Mouse (Mus musculus) retina, adult 2 months (tissue): Measurements from ENCODE around the gene Kng1.
"Not testable (repeated sequence)": the region's sequence is repeated elsewhere in the genome, so short reads cannot be mapped to it uniquely, and the experiment has no call there.

Source experiments
- DNase-seq: peaks from one replicate; pipeline ENCODE4 v3.0.0-alpha.2; 2012; ENCODE audit warnings: low read depth, low spot score

Gene Kng1

DNA sequence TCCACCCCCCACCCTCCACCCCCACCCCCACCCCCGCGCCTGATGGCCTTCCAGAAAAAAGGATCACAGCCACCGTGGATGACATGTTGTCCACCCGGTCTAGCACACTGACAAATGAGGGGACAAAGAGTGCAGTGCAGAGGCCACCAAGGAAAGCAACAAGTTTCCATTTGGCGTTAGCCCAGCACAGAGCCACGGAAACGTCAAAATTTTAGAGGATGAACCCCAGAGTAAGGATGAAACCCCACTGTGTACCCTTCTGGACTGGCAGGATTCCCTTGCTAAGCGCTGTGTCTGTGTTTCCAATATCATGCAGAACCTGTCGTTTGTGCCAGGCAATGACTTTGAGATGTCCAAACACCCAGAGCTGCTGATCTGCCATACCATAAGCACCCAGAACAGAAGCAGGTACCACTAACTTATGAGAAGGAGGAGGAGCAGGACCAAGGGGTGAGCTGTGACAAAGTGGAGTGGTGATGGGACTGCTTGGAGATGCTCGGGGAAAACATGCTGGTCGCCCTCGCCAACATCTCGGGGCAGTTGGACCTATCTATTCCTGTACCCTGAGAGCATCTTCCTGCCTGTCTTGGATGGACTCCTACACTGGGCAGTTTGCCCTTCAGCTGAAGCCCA is 35.8 kb downstream of the Kng1 start:
- DNase-seq, result no peak

DNA sequence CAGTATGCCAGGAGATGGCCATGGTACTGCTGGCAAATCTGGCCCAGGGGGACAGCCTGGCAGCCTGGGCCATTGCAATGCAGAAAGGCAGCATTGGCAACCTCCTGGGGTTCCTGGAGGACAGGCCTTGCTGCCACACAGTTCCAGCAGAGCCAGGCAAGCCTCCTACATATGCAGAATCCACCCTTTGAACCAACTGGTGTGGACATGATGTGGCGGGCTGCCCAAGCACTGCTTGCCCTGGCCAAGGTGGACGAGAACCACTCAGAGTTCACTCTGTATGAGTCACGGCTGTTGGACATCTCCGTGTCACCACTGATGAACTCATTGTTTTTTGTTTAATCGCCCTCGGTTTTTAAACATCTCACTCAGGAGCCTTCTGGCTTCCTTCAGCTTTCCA is 36.5 kb downstream of the Kng1 start:
- no peak for DNase-seq

DNA sequence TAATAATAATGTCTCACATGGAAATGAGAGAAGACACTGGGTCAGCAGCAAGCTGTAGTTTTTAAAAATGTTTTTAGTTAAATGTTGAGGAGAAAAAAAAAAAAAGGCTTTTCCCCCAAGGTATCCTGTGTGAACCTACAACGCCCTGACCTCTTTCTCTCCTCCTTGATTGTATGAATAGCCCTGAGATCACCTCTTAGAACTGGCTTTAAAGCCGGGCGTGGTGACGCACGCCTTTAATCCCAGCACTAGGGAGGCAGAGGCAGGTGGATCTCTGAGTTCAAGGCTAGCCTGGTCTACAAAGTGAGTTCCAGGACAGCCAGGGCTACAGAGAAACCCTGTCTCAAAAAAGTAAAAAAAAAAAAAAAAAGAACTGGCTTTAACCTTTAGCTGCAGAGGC is 37.9 kb downstream of the Kng1 start:
- DNase-seq, result not testable (repeated sequence)

DNA sequence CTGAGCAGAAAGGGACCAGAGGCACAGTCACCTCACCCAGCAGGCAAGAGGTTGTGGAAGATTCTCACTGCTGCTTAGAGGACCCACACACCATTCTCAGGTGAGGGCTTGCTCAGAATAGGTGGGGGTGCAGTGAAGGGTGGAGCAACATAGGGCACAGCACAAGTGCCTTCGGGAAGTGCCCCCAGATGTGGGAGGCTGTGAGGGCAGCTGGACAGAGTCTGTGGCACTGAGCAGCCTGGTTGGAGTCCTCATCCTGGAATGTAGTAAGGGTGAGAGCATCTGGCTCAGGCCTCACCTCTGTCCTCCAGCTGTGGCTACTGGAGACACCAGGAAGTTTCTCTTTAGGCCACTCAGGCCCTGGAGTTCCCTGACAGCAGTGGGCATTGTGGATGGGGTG is 39.2 kb downstream of the Kng1 start:
- not testable (repeated sequence) for DNase-seq

DNA sequence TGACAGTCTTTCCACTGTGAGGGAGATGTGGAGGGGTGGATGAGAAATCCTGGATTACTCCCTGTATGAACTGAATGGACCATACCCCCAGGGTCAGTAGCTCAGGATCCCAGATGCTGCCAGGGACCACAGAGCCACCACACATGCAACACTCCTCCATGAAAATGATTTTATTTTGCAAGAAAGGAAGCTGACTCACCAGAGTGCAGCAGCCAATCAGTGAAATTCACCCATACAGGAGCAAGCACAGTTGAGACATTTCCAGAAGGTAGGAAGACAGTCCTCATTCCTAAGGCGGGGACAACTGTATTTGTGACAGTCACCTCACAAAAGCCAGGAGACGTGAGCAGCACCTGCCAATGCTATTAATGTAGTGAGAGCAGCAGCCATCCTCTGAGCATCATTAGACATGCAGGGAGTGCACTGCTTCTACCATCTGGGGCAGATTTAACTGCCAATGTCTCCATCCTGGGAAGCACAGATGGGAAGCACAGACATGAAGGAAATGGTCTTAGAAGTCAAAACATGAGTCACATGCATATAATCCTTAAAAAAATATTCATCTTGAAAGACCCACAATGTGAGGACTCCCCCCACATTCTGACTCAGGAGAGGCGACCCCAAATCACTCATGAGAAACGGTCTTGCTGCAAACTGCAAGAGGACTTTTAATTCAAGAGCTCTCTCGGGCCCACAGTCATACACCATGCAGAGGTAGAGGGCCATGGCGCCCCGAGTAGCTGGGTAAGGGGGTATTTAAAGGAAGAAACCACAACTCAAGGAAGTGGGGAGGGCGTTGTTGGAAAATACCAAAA is 39.8 kb downstream of the Kng1 start:
- not testable (repeated sequence) for DNase-seq

DNA sequence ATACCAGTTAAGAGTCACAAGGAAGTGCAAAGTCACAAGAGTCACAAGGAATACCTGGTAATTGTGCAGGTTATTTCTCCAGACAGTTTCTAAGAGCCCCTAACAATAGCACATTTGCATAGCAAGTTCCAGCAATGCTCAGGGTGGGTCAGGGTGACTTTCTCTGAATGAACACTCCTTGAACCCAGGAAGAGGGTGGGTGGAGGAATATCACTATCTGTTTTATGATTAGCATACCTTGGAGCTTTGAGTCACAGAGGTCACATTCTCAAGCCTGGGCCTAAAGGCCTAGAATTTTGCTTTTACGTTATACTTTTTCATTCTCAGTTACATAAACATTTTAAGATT is 40.4 kb downstream of the Kng1 start:
- not testable (repeated sequence) for DNase-seq

DNA sequence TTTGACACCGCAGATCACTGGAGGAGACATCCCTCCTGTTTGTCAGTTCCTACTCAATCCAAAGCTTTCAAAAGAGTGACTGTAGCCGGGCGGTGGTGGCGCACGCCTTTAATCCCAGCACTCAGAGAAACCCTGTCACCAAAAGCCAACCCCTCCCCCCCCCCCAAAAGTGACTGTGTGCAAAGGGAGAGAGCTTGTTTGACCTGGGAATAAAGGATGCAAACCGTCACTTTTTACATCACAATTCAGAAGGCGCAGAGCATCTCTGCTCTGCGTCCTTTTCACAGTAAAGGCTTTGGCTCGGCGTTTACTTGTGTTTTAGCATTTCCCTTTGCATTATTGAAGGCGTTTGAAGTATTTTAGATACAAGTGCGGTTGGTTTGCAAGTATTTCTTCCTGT is 42.0 kb downstream of the Kng1 start:
- DNase-seq, result no peak

DNA sequence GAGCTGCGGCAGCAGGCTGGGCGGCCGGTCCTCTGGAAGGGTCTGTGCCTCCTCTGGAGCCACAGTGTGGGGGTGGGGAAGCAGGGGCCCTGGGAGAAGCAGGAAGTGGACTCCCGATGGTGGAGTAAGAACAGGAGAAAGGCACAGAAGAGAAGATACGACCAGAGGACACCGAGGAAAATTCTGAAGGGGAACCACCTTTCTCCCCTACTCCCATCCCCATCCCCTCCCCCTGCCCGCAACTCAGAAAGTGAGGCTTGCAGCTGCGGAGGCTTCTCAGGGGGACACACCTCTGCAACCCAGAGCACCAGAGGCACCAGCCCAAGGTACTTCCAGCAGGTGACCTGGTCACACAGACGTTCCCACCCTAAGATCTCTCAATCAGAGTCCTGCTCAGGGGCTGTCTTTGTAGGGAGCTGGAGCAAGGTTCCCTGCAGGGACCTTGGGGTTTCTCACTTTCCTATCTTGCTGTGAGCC is 42.5 kb downstream of the Kng1 start:
- no peak for DNase-seq

DNA sequence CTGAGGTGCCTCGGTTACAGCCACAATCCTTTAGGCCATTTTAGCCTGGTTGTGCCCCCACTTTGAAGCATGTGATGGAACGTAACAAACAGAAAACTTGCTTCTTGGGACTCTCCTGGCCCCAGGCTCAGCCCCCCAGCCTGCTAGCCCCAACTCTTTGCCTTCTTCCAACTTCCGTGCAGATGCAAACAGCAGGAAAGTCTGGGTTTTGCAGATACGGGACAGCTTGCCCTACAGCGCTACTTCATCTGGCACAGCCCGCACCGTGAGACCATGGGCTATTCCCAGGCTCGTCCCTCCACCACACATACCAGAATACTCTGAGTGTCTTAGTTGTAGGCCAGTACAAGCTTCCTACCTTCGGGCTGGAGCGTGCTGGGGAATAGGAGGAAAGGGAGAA is 42.9 kb downstream of the Kng1 start:
- DNase-seq, result no peak

DNA sequence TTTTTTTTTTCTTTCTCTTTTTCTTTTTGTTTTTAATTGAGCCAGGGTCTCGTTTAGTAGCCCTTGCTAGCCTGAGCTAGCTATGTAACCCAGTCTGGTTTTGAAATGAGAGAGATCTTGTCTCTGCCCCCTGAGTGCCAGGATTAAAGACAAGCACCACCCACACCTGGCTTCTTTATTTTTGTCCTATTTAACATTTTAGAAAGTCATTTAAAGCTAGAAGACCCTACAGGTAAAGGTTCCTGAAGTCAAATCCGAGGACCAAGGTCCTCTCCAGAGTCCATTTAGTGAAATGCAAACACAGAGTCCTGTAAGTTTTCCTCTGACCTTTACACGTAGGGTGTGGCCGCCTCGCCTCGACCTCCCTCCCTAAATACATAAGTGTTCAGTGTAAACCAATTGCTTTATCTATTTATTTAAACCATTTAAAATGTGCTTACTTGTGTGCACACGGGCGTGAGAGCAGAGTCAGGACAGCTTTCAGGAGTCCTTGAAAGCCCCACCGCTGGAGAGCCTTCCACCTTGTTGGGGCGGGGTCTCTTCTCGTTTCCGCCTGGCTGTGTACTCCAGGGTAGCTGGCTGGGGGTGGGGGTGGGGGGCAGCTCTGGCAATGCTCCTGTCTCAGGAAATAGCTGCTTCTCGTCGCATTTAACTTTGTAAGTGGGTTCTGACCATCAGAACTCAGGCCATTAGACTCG is 44.8 kb downstream of the Kng1 start:
- no peak for DNase-seq

DNA sequence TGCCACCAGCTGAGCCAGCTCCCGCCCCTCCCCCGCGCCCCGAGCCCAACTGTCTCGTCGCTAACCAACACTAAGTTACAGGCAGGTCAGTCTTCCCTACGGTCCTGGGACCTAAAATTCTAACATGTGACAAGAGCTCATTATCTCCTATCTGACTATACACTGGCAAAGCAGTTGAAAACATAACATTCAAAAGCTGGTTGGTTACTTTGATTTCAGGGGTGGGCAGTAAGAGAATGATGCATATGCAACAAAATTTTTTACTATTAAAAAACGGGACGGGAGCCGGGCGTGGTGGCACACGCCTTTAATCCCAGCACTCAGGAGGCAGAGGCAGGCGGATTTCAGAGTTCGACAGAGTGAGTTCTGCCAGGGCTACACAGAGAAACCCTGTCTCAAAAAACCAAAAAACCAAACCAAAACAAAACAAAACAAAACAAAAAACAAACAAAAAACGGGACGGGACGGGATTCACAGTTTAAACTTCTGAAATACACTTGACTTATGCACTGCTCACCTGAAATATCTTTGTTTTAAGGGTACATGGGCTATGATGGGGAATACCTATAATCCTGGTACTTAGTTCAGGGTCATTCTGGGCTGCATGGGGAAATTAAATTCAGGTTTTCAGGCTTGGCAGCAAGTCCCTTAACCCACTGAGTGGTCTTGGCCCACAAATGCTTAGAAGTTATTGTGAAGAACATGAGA is 45.5 kb downstream of the Kng1 start:
- no peak for DNase-seq

DNA sequence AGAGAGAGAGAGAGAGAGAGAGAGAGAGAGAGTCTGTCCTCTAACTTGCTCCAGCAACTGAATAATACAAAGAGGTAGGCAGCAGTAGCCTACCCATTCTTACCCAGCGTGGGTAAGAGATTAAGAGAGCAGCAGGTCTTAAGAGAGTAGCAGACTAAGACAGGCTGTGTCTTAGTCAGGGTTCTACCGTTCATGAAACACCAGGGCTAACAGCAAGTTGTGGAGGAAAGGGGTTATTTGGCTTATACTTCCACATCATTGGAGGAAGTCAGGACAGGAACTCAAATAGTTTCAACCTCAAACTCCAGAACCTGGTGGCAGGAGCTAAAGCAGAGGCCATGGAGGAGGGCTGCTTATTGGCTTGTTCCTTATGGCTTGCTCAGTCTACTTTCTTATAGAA is 46.2 kb downstream of the Kng1 start:
- DNase-seq, result no peak

DNA sequence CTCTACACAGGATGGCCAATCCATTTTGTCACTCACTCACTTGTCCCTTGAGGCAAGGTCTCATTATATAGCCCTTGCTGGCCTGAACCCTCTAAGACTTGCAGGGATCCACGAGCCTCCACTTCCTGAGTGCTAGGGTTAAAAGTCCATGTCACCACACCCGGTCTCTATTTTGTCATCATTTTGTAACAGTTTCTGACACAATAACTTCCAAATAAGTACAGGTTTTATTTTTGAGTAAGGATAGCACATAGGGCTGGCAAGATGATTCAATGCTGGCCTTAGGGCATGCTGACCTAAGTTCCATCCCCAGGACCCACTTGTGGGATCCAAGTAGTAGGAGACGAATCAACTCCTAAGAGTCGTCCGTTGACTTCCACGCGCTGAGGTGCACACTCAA is 48.5 kb downstream of the Kng1 start:
- no peak for DNase-seq

DNA sequence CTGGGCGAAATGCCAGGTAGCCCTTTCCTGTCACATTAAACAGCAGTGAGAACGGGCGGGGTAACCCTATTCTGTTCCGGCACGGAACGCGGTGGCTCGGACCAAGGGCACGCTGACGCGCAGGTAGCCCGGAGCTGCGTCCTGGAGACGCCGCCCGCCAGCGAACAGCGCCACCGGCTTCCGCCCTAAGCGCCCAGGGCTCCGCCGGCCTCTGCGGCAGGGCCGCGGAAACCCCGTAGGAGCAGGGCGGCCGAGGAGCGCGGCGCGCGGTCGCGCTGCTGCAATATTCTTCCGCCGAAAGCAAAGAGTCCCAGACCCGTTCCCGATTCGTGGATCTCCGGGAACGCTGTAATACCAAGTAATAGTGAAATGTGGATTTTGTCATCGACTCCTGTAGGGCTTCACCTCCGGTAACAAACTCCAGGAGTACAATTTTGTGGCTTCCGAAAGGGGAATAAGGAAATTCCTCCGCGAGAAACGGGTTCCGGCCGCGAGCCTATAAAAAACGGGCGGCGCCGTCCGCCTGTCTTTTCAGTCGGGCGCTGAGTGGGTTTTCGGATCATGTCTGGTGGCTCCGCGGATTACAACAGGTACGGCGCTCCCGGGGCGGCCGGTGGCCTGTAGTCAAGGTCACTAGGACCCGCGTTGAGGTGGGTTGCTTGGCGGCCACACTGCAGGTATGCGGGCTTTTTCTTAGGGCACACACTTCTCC is 49.7 kb downstream of the Kng1 start, which contains the start of gene Eif4a2:
TSS of gene Eif4a2 (plus strand) at position 214 of the 712 bp plus-strand sequence.
- peak; percentile 94 for DNase-seq

DNA sequence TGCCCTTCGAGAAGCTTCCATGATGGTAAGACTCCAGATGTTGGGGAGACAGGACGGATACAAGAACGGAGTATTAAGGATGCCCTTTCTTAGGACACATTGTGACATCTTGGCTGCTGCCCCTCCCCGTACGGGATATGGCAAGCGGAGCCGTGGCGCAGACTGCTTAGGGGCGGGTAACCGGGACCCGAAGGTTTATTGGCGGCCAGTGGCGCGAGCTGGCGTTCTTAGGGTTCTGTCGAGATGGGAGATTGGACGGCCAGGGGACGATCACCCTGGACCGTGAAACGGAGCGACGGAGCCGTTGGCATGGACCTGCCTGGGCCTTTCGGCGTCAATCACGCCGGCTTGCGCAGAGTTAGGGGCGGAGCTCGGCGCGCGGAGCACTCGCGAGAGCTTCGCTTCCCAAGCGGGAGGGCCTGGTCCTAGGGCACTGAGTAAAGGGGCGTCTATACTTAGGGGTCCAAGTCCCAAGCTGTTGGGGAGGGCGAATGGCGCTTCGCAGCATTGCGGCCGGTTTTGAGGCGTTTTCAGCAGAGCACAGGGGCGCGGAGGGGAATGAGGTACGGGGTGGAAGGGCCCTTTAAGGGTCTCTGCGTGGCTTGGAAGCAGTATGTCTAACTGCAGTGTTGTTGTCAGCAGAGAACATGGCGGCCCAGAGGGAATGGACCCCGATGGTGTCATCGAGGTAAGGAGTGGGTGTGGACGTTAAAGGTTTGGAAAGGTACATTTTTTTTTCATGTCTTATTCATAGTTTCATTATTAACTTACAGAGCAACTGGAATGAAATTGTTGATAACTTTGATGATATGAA is 50.5 kb downstream of the Kng1 start:
- DNase-seq, result peak; percentile 59

DNA sequence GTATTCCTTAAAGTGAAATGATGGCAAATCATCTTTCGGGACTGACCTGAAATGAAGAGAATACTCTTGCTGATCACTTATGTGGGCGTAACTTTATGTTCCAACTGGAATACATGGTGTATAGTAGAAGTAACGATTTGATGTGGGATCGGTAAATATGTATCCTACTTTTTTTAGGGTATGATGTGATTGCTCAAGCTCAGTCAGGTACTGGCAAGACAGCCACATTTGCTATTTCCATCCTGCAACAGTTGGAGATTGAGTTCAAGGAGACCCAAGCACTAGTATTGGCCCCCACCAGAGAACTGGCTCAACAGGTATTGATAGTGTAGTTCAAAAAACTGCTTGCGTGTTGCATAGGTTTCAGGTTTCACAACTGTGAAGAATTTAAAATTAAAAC is 51.3 kb downstream of the Kng1 start:
- DNase-seq, result no peak

DNA sequence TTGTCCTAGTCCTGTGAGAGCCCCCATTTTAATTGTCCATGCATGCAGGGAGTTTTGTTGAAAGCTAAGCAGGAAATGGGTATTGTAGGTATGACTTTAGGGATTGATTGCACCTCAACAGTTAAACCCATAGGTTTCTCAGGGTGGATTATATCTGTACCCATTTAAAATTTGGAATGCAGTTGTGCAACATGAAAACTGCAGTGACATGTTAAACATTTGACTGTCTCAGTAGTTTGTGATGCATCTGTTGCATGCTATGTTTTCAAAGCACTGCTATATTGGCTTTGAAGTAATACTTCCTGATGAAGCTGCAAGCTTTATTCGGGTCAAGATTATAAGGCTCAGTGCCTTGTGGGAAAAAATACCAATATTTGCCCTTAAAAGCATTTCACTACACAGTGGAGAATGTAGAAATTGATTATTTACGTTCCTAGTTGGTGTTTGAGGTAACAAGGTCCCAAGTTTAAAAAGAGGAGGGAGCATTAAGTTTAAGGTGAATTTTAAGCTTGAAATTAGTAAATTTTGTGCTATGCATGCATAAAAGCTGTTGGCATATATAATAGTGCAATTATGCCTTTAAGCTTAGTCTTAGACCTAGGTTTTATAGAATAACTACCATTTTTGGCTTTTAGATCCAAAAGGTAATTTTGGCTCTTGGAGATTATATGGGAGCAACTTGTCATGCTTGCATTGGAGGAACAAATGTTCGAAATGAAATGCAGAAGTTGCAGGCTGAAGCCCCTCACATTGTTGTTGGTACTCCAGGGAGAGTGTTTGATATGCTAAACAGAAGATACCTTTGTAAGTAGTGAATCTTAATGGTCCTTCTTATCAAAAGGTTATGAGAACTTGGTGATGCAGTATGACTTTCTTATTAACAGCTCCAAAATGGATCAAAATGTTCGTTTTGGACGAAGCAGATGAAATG is 52.0 kb downstream of the Kng1 start:
- no peak for DNase-seq

DNA sequence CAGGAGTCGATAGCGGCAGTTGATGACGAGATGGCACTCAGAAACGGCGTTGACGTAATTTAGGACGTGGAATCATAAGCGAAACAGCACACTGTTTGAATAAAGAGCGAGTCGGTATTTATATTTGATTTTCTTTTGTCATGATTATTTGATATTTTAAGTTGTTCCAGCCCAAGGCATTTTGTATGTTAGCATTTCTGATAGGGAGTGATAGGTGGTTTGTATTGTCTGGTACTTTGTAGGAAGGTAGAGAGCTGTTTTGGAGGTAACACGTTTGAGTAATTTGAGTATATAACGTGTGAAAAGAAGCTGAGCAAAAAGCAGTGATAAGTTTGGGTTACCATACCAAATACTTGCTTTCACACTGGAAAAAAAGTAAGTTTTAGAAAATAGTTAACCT is 54.7 kb downstream of the Kng1 start:
- no peak for DNase-seq

DNA sequence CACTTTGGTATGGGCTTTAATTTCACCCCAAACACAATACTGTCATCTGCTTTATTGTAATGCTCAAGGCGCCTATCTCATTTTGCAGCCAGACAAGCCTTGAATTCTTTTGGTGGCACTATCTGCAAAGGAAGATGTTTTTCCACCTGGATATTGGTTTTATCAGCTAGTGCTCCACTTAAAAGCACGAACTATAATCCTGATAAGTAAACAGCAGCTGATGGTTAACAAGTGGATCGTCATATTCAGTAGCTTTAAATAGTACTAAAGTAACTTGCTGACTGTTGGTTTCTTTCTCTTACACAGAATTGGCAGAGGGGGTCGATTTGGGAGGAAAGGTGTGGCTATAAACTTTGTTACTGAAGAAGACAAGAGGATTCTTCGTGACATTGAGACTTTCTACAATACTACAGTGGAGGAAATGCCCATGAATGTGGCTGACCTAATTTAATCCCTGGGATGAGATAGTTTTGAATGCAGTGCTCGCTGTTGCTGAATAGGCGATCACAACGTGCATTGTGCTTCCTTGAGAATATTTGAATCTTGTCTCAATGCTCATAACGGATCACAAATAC is 55.3 kb downstream of the Kng1 start:
- DNase-seq, result no peak
